Mouse (Mus musculus): Measurements from ENCODE around the gene Morn3.

GRCm38 (mm10) chr5:123076419-123077281, 29.8 kb upstream of the Morn3 start:
- TF ChIP-seq MAFK (IDR thresholded peaks at IDR 0.05; ENCODE audit: insufficient read depth, low read depth, low read length) (no peak), ZNF384 (IDR thresholded peaks at IDR 0.05; ENCODE audit: low read depth, low read length) (no peak), HCFC1 (IDR thresholded peaks at IDR 0.05; ENCODE audit: borderline replicate concordance, insufficient read depth, low read length) (no peak; the same call in 1 of the 2 replicates)

Measured in ES-E14 (cell line).